Mouse (Mus musculus): ENCODE results near the gene Hist1h3a. TPM values are rescaled to one million over a fixed set of nuclear protein-coding genes. Genes with fewer than 3 reads are reported as not detected.

Gene Hist1h3a
- polyA plus RNA-seq, 1 experiment from 2014 or later = 3.4 TPM

DNA sequence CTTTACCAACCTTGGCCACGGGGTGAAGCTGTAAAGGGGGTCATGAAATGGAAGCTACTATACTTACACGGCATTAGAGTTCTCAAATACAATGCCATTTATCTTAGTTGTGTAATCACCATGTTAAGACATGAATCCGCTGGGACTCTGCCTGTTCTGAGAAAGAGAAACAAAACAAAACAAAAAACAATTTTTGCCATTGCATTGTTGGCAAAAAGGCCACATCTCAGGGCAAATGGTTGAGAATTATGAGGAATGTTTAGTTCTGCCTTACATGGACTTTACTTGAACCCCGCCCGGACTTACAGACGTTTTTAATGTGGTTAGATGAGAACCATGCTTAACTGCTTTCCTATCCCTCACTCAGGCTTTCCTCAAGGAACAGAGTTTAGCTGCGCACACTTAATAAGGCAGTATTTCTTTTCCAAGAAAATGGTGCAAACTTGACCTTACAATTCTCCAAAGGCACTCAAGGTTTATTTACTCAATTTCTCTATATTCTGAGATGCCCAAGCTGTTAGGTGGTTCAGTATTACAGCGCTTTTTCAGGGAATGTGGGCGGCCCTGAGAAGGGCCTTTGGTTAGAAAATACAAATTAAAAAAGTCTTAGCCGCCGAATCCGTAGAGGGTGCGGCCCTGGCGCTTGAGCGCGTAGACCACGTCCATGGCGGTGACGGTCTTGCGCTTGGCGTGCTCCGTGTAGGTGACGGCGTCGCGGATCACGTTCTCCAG lies 1.8 kb downstream of the Hist1h3a start:
- H3K27ac ChIP-seq (ENCODE audit: low read length) = peak overlapping the region; percentile 87
- H3K9me3 ChIP-seq (replicated peaks; ENCODE audit: control insufficient read depth, low read length) = no peaks in the 10 kb centered on the region
- H3K27me3 ChIP-seq (ENCODE audit: control insufficient read depth, insufficient read depth, low read length) = no peaks in the 10 kb centered on the region
- H3K4me2 ChIP-seq (ENCODE audit: low read depth, low read length) = peak overlapping the region; percentile 89
- peaks cover 22% of the 10 kb centered on the region for H3K4me1 ChIP-seq (ENCODE audit: control insufficient read depth, insufficient read depth, low read length)
- H3K4me3 ChIP-seq (ENCODE audit: low read length) = peak overlapping the region; percentile 76
- 2% methylated on average over 19 of the region's 27 CpGs for WGBS
- H3K36me3 ChIP-seq (ENCODE audit: control insufficient read depth, insufficient read depth) = no peaks in the 10 kb centered on the region
- ATAC-seq (replicated peaks; ENCODE audit: extremely low read depth, insufficient read depth, low FRiP score) = no peak
- peak overlapping the region; percentile 75 for H3K9ac ChIP-seq (ENCODE audit: low read length)

DNA sequence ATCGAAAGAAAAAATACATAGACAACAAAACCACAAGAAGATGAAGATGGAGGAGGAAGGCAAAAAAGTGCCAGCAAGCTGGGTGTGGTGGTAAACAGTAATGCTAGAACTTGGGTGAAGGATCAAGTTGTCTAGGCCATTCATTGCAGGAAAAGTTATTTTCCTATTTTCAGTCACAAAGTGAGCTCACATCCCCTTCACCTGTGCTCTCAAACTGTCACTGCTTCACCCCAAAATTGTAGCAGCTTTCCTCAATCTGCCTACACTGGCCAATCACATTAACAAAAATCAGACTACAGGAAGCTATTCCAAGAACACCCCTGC lies 2.3 kb downstream of the Hist1h3a start:
- Histone ChIP-seq H3K4me1 (ENCODE audit: control insufficient read depth, insufficient read depth, low read length) (peaks cover 22% of the 10 kb centered on the region), H3K27me3 (ENCODE audit: control insufficient read depth, insufficient read depth, low read length) (no peaks in the 10 kb centered on the region), H3K9me3 (replicated peaks; ENCODE audit: control insufficient read depth, low read length) (no peaks in the 10 kb centered on the region), H3K27ac (ENCODE audit: low read length) (peak overlapping the region; percentile 87), H3K4me3 (ENCODE audit: low read length) (peak overlapping the region; percentile 76), H3K36me3 (ENCODE audit: control insufficient read depth, insufficient read depth) (no peaks in the 10 kb centered on the region), H3K4me2 (ENCODE audit: low read depth, low read length) (peak overlapping the region; percentile 89), H3K9ac (ENCODE audit: low read length) (peak overlapping the region; percentile 75)
- ATAC-seq (replicated peaks; ENCODE audit: extremely low read depth, insufficient read depth, low FRiP score) = no peak
- 56% methylated on average over 1 of the region's 1 CpGs for WGBS

DNA sequence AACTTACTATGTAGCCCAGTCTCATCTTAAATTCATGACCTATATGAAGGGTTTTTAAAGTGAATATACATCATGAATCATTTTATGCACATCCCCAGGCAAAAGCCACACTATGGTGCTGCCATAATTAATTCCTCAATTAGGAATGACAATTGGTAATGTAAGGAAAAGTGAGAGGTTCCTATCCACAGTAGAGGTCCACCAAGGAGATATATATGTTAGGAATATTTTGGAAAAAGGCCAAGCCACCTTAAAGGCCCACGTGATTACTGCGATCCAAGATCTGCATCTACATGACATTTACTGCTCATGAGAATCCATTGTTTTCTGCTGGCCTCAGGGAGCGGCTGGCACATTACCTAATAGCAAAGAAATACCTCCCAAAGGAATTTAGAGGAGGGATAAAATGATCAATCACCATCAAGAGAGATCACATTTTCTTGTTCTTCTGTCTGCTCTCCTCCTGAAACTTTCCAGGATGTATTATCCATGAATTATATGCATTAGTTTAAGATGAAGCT lies 2.9 kb downstream of the Hist1h3a start:
- H3K4me2 ChIP-seq (ENCODE audit: low read depth, low read length) = no peak overlapping the region
- H3K4me1 ChIP-seq (ENCODE audit: control insufficient read depth, insufficient read depth, low read length) = peaks cover 20% of the 10 kb centered on the region
- H3K9ac ChIP-seq (ENCODE audit: low read length) = no peak overlapping the region
- ATAC-seq (replicated peaks; ENCODE audit: extremely low read depth, insufficient read depth, low FRiP score) = no peak
- WGBS = 81% methylated on average over 3 of the region's 3 CpGs
- no peak overlapping the region for H3K27ac ChIP-seq (ENCODE audit: low read length)
- H3K9me3 ChIP-seq (replicated peaks; ENCODE audit: control insufficient read depth, low read length) = no peaks in the 10 kb centered on the region
- no peak overlapping the region for H3K4me3 ChIP-seq (ENCODE audit: low read length)
- H3K27me3 ChIP-seq (ENCODE audit: control insufficient read depth, insufficient read depth, low read length) = no peaks in the 10 kb centered on the region
- H3K36me3 ChIP-seq (ENCODE audit: control insufficient read depth, insufficient read depth) = no peaks in the 10 kb centered on the region

DNA sequence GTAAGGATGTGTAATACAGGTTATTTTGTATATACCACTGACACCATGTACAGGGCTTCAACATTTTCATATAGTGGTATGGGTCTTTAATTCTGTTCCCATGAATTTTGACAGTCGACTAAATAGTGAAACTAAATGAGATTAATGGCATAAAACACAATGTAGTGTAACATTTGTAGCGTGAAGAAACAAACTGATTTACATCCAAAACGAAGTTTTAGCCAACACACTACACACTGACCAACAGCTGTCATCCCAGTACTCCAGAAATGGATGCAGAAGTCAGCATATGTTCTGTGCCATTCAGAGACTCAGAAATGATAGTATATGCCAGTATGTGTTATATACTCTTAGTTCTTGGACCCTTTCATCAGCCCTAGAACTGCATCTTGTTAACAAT lies 4.3 kb downstream of the Hist1h3a start:
- H3K27me3 ChIP-seq (ENCODE audit: control insufficient read depth, insufficient read depth, low read length) = no peaks in the 10 kb centered on the region
- peaks cover 14% of the 10 kb centered on the region for H3K4me1 ChIP-seq (ENCODE audit: control insufficient read depth, insufficient read depth, low read length)
- H3K27ac ChIP-seq (ENCODE audit: low read length) = 0 out of 2 replicates have a peak overlapping the region, but pooled peaks have one; percentile 5
- WGBS = 54% methylated on average over 3 of the region's 3 CpGs
- H3K4me2 ChIP-seq (ENCODE audit: low read depth, low read length) = no peak overlapping the region
- no peaks in the 10 kb centered on the region for H3K9me3 ChIP-seq (replicated peaks; ENCODE audit: control insufficient read depth, low read length)
- no peaks in the 10 kb centered on the region for H3K36me3 ChIP-seq (ENCODE audit: control insufficient read depth, insufficient read depth)
- no peak overlapping the region for H3K4me3 ChIP-seq (ENCODE audit: low read length)
- no peak overlapping the region for H3K9ac ChIP-seq (ENCODE audit: low read length)
- ATAC-seq (replicated peaks; ENCODE audit: extremely low read depth, insufficient read depth, low FRiP score) = no peak

DNA sequence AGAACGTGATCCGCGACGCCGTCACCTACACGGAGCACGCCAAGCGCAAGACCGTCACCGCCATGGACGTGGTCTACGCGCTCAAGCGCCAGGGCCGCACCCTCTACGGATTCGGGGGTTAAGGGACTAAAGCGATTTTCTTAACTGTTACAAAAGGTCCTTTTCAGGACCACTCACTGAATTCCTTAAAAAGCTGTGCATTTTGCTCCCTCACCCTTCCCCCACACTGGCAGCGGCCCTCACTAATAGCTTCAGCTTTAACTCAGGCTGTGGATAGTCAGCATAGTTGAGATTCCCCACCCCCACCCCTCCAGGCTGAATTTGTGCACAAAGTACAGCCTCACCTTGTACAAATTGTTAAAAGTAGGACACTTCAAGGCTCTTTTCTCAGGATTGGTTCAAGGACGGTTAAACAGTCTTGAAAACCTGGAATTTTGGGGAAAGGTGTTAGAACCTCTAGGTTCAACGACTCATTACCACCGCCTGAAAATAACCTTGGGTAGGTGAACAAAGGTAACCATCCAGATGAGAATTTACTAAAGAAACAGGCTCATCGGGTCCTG lies 4.9 kb downstream of the Hist1h3a start:
- Histone ChIP-seq H3K4me3 (ENCODE audit: low read length) (peak overlapping the region; percentile 51), H3K27me3 (ENCODE audit: control insufficient read depth, insufficient read depth, low read length) (no peaks in the 10 kb centered on the region), H3K4me2 (ENCODE audit: low read depth, low read length) (peak overlapping the region; percentile 67), H3K9me3 (replicated peaks; ENCODE audit: control insufficient read depth, low read length) (no peaks in the 10 kb centered on the region), H3K9ac (ENCODE audit: low read length) (peak overlapping the region; percentile 46), H3K27ac (ENCODE audit: low read length) (peak overlapping the region; percentile 88), H3K36me3 (ENCODE audit: control insufficient read depth, insufficient read depth) (no peaks in the 10 kb centered on the region), H3K4me1 (ENCODE audit: control insufficient read depth, insufficient read depth, low read length) (peaks cover 14% of the 10 kb centered on the region)
- WGBS = 3% methylated on average over 12 of the region's 23 CpGs
- ATAC-seq (replicated peaks; ENCODE audit: extremely low read depth, insufficient read depth, low FRiP score) = no peak

DNA sequence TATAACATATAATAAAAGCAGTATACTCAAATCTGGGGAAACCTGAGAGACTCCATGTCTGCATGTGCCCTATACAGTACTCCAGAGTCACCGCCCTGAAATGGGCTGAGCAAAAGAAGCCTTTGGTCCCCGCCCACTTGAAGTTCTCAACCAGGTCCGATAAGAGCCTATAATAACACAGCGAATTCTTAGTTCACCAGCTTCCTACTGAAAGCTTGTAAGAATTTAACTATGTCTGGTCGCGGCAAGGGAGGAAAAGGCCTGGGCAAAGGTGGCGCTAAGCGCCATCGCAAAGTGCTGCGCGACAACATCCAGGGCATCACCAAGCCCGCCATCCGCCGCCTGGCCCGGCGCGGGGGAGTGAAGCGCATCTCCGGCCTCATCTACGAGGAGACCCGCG lies 5.4 kb downstream of the Hist1h3a start, which contains the start of gene Hist1h4b:
Gene Hist1h4b, plus strand, starts transcription at position 224 of the 400 bp plus-strand sequence.
- peak; percentile 58 for ATAC-seq (replicated peaks; ENCODE audit: extremely low read depth, insufficient read depth, low FRiP score)
- under 1% methylated on average over 17 of the region's 22 CpGs for WGBS
- H3K4me1 ChIP-seq (ENCODE audit: control insufficient read depth, insufficient read depth, low read length) = peaks cover 14% of the 10 kb centered on the region
- peak within 1 kb of the TSS; percentile 88 for H3K27ac ChIP-seq (ENCODE audit: low read length)
- no peaks in the 10 kb centered on the region for H3K9me3 ChIP-seq (replicated peaks; ENCODE audit: control insufficient read depth, low read length)
- peak within 1 kb of the TSS; percentile 67 for H3K4me2 ChIP-seq (ENCODE audit: low read depth, low read length)
- no peaks in the 10 kb centered on the region for H3K27me3 ChIP-seq (ENCODE audit: control insufficient read depth, insufficient read depth, low read length)
- peak within 1 kb of the TSS; percentile 51 for H3K4me3 ChIP-seq (ENCODE audit: low read length)
- H3K9ac ChIP-seq (ENCODE audit: low read length) = peak within 1 kb of the TSS; percentile 46
- H3K36me3 ChIP-seq (ENCODE audit: control insufficient read depth, insufficient read depth) = no peaks in the 10 kb centered on the region

DNA sequence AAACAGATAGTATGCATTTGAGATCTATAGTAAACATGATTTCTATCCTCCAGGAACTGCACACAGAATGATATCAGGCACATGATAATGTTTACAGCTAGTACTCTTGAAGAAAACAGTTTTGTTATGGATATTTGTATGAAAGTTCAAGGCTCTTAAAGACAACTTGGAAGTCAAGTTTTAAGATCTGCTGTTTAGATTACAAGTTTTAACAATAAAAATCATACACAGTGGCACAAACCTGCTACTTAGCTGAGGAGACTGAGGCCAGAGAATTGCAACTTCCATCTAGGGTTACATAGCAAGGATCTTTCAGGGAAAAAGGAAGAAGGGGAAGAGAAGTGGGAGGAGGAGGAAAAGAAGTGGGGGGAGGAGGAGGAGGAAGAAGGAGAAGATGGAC lies 7.2 kb downstream of the Hist1h3a start:
- Histone ChIP-seq H3K9me3 (replicated peaks; ENCODE audit: control insufficient read depth, low read length) (no peaks in the 10 kb centered on the region), H3K27me3 (ENCODE audit: control insufficient read depth, insufficient read depth, low read length) (no peaks in the 10 kb centered on the region), H3K4me1 (ENCODE audit: control insufficient read depth, insufficient read depth, low read length) (peaks cover 8% of the 10 kb centered on the region; the same call in 1 of the 2 replicates), H3K36me3 (ENCODE audit: control insufficient read depth, insufficient read depth) (no peaks in the 10 kb centered on the region), H3K4me2 (ENCODE audit: low read depth, low read length) (no peak overlapping the region), H3K9ac (ENCODE audit: low read length) (no peak overlapping the region), H3K4me3 (ENCODE audit: low read length) (no peak overlapping the region), H3K27ac (ENCODE audit: low read length) (no peak overlapping the region)
- no peak for ATAC-seq (replicated peaks; ENCODE audit: extremely low read depth, insufficient read depth, low FRiP score)

DNA sequence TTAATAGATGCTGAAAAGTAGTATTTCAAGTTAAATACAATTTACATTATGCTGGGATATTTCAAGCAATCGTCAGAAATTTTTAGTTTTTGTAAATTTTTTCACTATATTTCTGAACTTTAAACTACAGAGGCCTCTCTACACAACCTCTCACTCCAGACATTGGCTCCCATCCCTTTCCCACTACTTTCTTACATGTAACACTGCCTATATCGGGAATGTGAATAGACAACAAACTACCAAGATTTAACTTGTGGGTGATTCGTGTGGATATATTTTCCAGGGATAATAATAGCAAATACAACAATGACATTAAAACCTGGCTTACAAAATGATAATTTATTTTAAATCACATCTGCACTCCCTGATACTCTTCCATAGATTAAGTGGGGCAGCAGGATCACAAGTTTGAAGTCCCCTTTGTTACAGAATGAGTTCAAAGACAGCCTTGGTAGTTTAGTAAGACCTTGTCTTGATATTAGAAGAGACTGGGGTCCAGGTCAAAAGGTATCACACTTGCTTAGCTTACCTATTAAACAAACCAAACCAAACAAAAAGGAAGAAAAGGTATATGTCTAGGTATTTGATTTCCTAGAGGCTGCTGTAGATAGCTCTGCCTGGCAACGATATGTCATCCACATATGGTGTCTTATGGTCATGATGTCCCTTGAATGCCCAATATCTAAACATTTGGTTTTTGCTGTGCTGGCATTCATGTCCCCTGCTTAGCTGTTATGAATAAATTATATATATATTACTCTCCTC lies 8.7 kb downstream of the Hist1h3a start:
- 53% methylated on average over 4 of the region's 4 CpGs for WGBS
- no peak overlapping the region for H3K27ac ChIP-seq (ENCODE audit: low read length)

More for the DNA sequence above, 8.7 kb downstream of the Hist1h3a start:
- Histone ChIP-seq H3K9me3 (replicated peaks; ENCODE audit: control insufficient read depth, low read length) (no peaks in the 10 kb centered on the region), H3K4me3 (ENCODE audit: low read length) (no peak overlapping the region), H3K4me1 (ENCODE audit: control insufficient read depth, insufficient read depth, low read length) (0 out of 2 replicates have a peak, but pooled peaks cover 7% of the 10 kb centered on the region), H3K27me3 (ENCODE audit: control insufficient read depth, insufficient read depth, low read length) (no peaks in the 10 kb centered on the region), H3K4me2 (ENCODE audit: low read depth, low read length) (no peak overlapping the region; the same call in 1 of the 2 replicates), H3K36me3 (ENCODE audit: control insufficient read depth, insufficient read depth) (no peaks in the 10 kb centered on the region), H3K9ac (ENCODE audit: low read length) (no peak overlapping the region)
- no peak for ATAC-seq (replicated peaks; ENCODE audit: extremely low read depth, insufficient read depth, low FRiP score)
